Mouse (Mus musculus): Measurements from ENCODE around the gene Cep295nl. TPM values are rescaled to one million over a fixed set of nuclear protein-coding genes. Genes with fewer than 3 reads are reported as not detected.
A peak's percentile ranks its signal among the peaks of the same experiment; 100 is the strongest.
"Not testable (repeated sequence)": the region's sequence is repeated elsewhere in the genome, so short reads cannot be mapped to it uniquely, and the experiment has no call there.

Gene Cep295nl
- total RNA-seq, 1 experiment from 2014 or later, result 1.8 TPM

DNA sequence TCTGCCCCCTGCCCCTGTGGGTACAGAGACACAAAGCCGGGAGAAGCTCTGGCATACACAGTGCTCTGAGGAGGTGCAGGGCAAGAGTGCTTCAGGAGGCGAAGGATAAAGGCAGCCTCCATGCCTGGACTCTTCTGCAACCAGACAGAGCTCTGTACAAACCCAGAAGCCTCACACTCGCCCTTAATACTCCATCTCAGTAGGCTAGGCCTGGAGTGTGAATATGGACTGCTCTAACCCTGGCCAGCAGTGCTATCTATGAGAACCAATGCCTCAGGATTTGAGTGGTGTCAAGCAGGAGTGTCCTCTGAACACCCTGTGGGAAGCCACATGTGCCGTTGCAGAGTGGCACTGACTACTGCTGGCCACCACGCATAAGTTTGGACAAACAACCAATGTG lies 13.4 kb downstream of the Cep295nl start:
- no peak for ATAC-seq (replicated peaks in 1 of 2; ENCODE audit: insufficient read depth in 1 of 2, low FRiP score in 2 of 2, low TSS enrichment in 1 of 2, low read depth in 1 of 2, poor library complexity in 2 of 2, severe bottlenecking in 2 of 2)

- no peak for ATAC-seq (replicated peaks in 1 of 2; ENCODE audit: insufficient read depth in 1 of 2, low FRiP score in 2 of 2, low TSS enrichment in 1 of 2, low read depth in 1 of 2, poor library complexity in 2 of 2, severe bottlenecking in 2 of 2)
These were observed 13.8 kb downstream of the Cep295nl start for GRCm38 (mm10) chr11:118328511-118328910.

DNA sequence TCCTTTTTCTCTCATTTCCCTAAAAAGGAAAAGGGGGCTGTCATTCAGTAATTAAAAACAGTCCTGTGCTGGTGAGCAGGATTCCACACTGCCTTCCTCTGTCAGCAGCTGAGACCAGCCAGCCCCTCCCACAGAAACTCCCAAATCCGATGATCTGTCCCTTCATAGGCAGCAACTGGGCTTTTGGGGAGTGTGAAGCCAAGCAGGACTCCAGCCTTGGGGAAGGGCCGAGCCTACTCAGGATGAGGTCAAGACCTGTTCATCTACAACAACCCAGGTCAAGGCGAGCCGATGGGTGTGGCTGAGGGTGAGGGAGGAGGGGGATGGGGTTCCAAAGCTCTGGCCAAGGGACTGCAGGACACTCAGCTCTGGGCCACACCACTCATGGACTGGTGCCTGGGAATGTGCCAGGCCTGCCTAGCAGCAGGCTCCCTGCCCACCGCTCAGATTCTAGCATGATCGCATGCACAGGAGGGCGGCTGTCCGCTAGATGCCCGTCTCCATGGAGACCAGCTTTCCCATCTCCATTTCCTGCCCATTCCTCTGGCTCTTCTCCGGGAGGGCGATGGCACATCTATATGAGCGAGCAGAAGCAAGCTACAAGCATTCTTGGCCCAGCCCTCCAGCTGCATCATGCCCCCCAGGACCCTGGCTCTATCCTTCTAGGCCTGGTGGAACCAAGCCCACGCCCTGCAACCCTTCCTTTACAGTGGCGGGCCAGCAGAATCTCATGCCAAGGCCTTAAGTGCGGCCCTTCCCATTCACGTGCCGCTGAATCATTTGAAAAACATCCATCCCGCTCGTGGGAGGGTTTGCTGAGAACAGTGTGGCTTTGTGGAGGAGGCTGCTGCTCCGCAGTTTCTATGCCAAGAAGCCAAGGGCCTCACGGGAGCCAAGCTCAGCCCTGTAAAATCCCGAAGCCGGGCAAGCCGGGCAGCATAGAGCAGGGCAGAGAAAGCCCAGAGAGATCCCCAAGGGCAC lies 15.0 kb downstream of the Cep295nl start:
- ATAC-seq (replicated peaks in 1 of 2; ENCODE audit: insufficient read depth in 1 of 2, low FRiP score in 2 of 2, low TSS enrichment in 1 of 2, low read depth in 1 of 2, poor library complexity in 2 of 2, severe bottlenecking in 2 of 2), result 0 out of 4 replicates have a peak, but pooled peaks of 1 of the 2 experiments have one; percentile 29

DNA sequence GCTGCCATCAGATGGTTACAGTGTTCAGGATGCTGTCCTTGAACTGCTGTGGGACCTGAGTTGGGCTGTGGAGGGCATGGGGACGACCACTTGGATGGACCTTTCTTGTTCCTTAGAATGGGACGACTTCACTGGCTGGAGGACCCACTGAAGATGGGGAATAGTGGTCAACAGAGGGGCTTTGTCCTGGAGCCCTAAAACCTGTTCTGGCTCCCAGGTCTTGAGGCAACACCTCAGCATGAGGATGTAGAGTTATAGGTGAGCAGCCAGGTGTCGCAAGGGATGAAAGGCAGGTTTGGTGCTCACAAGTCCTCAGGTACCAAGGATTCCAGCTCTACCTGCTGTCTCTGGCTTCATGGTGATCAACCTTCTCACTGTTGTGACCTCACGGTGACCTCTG lies 15.8 kb downstream of the Cep295nl start:
- no peak for ATAC-seq (replicated peaks in 1 of 2; ENCODE audit: insufficient read depth in 1 of 2, low FRiP score in 2 of 2, low TSS enrichment in 1 of 2, low read depth in 1 of 2, poor library complexity in 2 of 2, severe bottlenecking in 2 of 2)

DNA sequence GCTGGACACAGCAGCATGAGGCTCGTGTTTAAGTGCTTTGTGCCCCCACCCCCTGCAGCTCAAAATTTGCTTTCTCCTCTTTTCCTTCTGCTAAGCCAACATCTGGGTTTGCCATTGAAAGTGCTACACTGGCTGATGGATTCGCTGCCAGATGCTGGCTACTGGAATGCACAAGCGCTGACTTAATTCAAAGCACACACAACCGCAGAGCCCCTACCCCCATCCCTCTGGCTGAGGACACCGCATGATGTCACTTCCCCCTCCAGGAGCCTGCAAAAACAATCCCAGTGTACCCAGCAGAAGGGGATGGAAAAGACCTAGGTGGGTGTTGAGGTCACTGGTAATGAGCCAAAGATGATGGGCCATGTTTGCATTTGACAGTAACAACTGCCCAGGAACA lies 17.8 kb downstream of the Cep295nl start:
- no peak for ATAC-seq (replicated peaks in 1 of 2; ENCODE audit: insufficient read depth in 1 of 2, low FRiP score in 2 of 2, low TSS enrichment in 1 of 2, low read depth in 1 of 2, poor library complexity in 2 of 2, severe bottlenecking in 2 of 2)

DNA sequence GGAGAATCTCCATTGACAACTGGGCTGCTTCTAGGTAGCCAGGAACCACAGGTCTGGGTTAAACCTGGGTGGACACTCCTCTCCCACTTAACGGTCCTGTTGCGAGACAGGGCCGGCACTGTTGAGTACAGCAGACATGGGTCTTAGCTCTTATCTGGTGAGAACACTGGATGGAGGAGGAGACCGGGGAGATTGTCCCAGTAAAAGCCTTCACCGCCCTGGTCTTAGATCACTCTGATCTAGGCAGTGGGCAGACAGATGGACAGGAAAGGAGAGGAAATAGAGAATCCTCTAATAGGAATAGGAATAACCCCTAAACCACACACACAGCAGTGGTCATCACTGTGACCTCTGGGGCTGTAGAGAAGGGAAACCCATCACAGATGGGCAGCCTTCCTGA lies 18.3 kb downstream of the Cep295nl start:
- no peak for ATAC-seq (replicated peaks in 1 of 2; ENCODE audit: insufficient read depth in 1 of 2, low FRiP score in 2 of 2, low TSS enrichment in 1 of 2, low read depth in 1 of 2, poor library complexity in 2 of 2, severe bottlenecking in 2 of 2)

GRCm38 (mm10) chr11:118322647-118323046 lies 19.7 kb downstream of the Cep295nl start:
- no peak for ATAC-seq (replicated peaks in 1 of 2; ENCODE audit: insufficient read depth in 1 of 2, low FRiP score in 2 of 2, low TSS enrichment in 1 of 2, low read depth in 1 of 2, poor library complexity in 2 of 2, severe bottlenecking in 2 of 2)

DNA sequence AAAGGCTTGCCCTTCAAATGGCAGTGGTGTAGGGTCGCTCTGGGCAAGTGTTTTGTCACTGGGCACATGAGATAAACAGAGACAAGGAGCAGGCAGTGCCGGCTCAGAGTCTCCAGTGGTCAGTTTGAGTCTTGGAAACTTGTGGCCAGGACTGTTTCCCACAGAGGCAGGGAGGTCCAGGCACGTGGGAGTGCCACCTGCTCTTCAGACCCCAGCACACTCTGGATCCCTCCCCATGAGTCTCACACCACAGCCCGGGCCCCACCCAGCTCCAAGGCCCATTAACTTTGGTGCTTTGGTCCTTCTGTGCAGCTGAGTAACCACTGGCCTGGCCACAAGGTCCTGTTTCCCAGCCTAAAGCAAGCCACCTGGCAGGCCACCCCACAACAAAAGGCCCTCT lies 20.3 kb downstream of the Cep295nl start:
- no peak for ATAC-seq (replicated peaks in 1 of 2; ENCODE audit: insufficient read depth in 1 of 2, low FRiP score in 2 of 2, low TSS enrichment in 1 of 2, low read depth in 1 of 2, poor library complexity in 2 of 2, severe bottlenecking in 2 of 2)

GRCm38 (mm10) chr11:118321500-118321899 lies 20.8 kb downstream of the Cep295nl start:
- no peak for ATAC-seq (replicated peaks in 1 of 2; ENCODE audit: insufficient read depth in 1 of 2, low FRiP score in 2 of 2, low TSS enrichment in 1 of 2, low read depth in 1 of 2, poor library complexity in 2 of 2, severe bottlenecking in 2 of 2)

DNA sequence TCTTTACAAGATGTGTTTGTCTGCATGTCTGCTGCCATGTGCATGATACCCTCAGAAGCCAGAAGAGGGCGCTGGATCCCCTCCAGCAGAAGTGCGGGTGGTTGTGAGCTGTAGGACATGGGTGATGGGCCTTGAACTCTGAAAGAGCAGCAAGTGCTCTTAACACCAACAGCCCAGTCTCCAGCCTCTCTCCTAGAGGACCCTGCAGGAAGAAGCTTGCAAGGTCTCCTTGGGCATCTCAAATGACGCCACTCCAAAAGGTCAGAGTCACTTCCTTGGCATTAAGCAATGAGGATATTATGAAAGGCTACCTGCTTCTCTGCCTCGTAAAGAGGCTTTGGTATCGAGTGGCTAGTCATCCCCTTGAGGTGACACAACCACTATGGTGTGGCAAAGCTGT lies 23.6 kb downstream of the Cep295nl start:
- peak; percentile 40 to 67; a peak in 3 of 4 replicates for ATAC-seq (replicated peaks in 1 of 2; ENCODE audit: insufficient read depth in 1 of 2, low FRiP score in 2 of 2, low TSS enrichment in 1 of 2, low read depth in 1 of 2, poor library complexity in 2 of 2, severe bottlenecking in 2 of 2)

DNA sequence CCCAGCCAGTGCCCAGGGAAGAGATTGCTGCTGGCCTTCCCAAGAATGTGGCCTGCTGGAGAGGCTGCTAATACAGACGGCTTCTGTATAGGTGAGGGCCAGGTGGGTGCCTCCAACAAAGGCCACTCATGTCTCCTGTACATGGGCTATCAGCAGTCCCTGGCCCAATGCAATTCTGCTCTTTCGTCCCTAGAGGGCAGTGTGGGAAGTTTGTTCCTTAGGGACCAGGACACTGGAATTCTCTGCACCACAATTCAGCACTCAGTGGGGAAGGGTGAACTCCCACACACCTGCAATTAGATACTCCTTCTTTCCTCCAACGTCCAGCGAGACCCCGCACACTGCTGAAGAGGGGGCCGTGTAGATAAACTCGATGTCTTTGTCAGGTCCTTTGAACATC lies 25.2 kb downstream of the Cep295nl start:
- 0 out of 4 replicates have a peak, but pooled peaks of 1 of the 2 experiments have one; percentile 51 for ATAC-seq (replicated peaks in 1 of 2; ENCODE audit: insufficient read depth in 1 of 2, low FRiP score in 2 of 2, low TSS enrichment in 1 of 2, low read depth in 1 of 2, poor library complexity in 2 of 2, severe bottlenecking in 2 of 2)

- ATAC-seq (replicated peaks in 1 of 2; ENCODE audit: insufficient read depth in 1 of 2, low FRiP score in 2 of 2, low TSS enrichment in 1 of 2, low read depth in 1 of 2, poor library complexity in 2 of 2, severe bottlenecking in 2 of 2), result no peak
These were observed 26.0 kb downstream of the Cep295nl start for GRCm38 (mm10) chr11:118316231-118316806.

DNA sequence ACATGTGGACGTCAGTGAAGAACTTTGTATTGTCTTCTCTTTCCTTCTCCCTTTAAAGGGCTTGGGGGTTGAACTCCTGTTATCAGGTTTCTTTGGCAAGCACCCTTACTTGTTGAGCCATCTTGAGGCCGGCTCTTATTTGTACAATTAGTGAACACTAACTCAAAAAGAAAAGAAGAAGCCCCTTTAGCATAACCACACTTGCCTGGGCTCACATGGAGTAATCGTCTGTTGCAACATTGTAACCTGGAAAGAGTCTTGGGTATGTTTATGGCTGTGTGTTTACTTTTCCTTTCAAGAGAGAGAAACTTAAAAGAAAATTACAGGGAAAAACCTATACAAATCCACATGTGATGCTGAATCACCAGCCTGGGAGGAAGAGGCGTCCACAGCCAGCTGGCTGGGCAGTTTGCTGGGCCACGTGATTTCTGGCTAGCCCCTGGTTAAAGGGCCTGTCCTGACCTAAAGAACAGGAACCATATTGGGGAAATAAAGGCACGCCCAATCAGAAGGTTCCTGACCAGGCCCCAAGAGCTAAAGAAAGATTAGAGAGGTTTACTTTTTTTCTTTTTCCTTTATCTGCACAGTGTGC lies 30.1 kb downstream of the Cep295nl start:
- ATAC-seq (replicated peaks in 1 of 2; ENCODE audit: insufficient read depth in 1 of 2, low FRiP score in 2 of 2, low TSS enrichment in 1 of 2, low read depth in 1 of 2, poor library complexity in 2 of 2, severe bottlenecking in 2 of 2), result peak in 1 of 2 experiments; percentile 41; a peak in 1 of 4 replicates

DNA sequence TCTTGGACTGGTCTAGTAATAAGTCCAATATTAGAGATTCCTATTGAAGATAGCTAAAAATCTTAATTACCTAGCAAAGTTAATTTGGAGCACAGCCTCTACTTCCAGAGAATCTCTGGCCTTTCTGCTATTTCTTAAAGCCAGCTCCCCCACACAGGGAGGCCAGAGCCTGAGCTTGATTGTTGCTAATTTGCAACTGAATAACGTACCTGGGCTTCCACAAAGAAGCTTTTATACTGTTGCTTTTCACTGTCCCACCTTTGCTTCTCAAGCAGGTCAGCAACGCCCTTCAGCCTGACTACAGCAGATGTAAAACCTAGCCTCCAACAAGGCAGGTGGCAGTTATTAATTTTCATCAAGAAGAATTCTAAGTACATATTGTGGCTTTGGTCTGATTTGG lies 34.3 kb downstream of the Cep295nl start:
- not testable (repeated sequence) for ATAC-seq (replicated peaks in 1 of 2; ENCODE audit: insufficient read depth in 1 of 2, low FRiP score in 2 of 2, low TSS enrichment in 1 of 2, low read depth in 1 of 2, poor library complexity in 2 of 2, severe bottlenecking in 2 of 2)

GRCm38 (mm10) chr11:118303959-118304358 lies 38.3 kb downstream of the Cep295nl start:
- not testable (repeated sequence) for ATAC-seq (replicated peaks in 1 of 2; ENCODE audit: insufficient read depth in 1 of 2, low FRiP score in 2 of 2, low TSS enrichment in 1 of 2, low read depth in 1 of 2, poor library complexity in 2 of 2, severe bottlenecking in 2 of 2)

GRCm38 (mm10) chr11:118298810-118299209 lies 43.5 kb downstream of the Cep295nl start:
- ATAC-seq (replicated peaks in 1 of 2; ENCODE audit: insufficient read depth in 1 of 2, low FRiP score in 2 of 2, low TSS enrichment in 1 of 2, low read depth in 1 of 2, poor library complexity in 2 of 2, severe bottlenecking in 2 of 2), result no peak

GRCm38 (mm10) chr11:118297967-118298366 lies 44.3 kb downstream of the Cep295nl start:
- no peak for ATAC-seq (replicated peaks in 1 of 2; ENCODE audit: insufficient read depth in 1 of 2, low FRiP score in 2 of 2, low TSS enrichment in 1 of 2, low read depth in 1 of 2, poor library complexity in 2 of 2, severe bottlenecking in 2 of 2)

DNA sequence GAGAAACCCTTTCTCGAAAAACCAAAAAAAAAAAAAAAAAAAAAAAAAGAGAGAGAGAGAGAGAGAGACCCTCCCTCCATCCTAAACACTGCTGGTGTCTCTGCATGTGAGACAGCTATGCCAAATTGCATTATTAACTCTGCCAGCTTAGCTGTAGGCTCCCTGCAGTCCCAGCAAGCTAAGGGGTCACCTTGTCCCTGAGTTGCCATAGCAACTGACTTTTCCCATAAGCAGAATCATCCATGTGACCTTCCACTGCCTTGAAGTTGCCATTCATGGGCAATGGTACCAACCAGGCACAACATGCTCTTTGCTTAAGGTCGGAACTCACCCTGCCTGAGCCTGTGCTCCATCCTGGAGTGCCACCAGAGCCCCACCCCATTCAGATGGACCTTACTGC lies 47.3 kb downstream of the Cep295nl start:
- no peak for ATAC-seq (replicated peaks in 1 of 2; ENCODE audit: insufficient read depth in 1 of 2, low FRiP score in 2 of 2, low TSS enrichment in 1 of 2, low read depth in 1 of 2, poor library complexity in 2 of 2, severe bottlenecking in 2 of 2)

Data from hematopoietic stem cell, adult 5-6 weeks (primary cell).